Mouse (Mus musculus) kidney, adult 2 months (tissue): ENCODE data around the gene Ldhal6b. TPM values are rescaled to one million over a fixed set of nuclear protein-coding genes. Genes with fewer than 3 reads are reported as not detected.

Experiments used
- DNase-seq: peaks from one replicate; pipeline ENCODE4 v3.0.0; 2021
- H3K27ac ChIP-seq: fragments of 200-500 bp; 2 replicates; pipeline ENCODE4 v1.5.1; 2012; ENCODE audit warnings: low read depth, low read length, control low read depth, inconsistent platforms; ENCODE audit not compliant: insufficient read depth
- H3K27me3 ChIP-seq: fragments of 200-500 bp; replicated peaks from 2 replicates; pipeline ENCODE4 v1.6.1; 2012; ENCODE audit warnings: mild to moderate bottlenecking, moderate library complexity, low read length, inconsistent platforms; ENCODE audit not compliant: control insufficient read depth, insufficient read depth
- H3K36me3 ChIP-seq: fragments of 200-500 bp; 2 replicates; pipeline ENCODE4 v1.6.1; 2012; ENCODE audit warnings: mild to moderate bottlenecking, moderate library complexity, low read length, inconsistent platforms; ENCODE audit not compliant: control insufficient read depth, insufficient read depth
- H3K4me1 ChIP-seq: fragments of 200-500 bp; 2 replicates; pipeline ENCODE4 v1.6.1; 2011; ENCODE audit warnings: low read length; ENCODE audit not compliant: control insufficient read depth, insufficient read depth
- H3K4me3 ChIP-seq: fragments of 200-500 bp; 2 replicates; pipeline ENCODE4 v1.5.1; 2011; ENCODE audit warnings: mild to moderate bottlenecking, low read depth, low read length, control low read depth; ENCODE audit not compliant: insufficient read depth
- CTCF ChIP-seq: fragments of 200-500 bp; conservative IDR thresholded peaks from 2 replicates; pipeline ENCODE4 v1.5.1; 2011; ENCODE audit warnings: low read depth, mild to moderate bottlenecking, control low read depth, low read length, moderate library complexity, mixed read lengths; ENCODE audit not compliant: insufficient read depth, insufficient read length
- POLR2A ChIP-seq: fragments of 200-500 bp; IDR thresholded peaks from one replicate; pipeline ENCODE4 v1.6.1; 2011; ENCODE audit warnings: low read depth, low read length, control low read depth
- WGBS: fragments of 180-500 bp; shearing (Covaris S2); methylation state at CpG from one replicate; pipeline ENCODE4 v1.1.7; 2018; 5-methylcytosine and 5-hydroxymethylcytosine counted together
- polyA plus RNA-seq: library from polyadenylated mRNA; depleted of rRNA; stranded (reverse); fragments of >200 nt; gene quantifications from 2 replicates; pipeline ENCODE4 v1.2.3, GENCODE M21; 2012; rRNA removed

The Ldhal6b gene
- polyA plus RNA-seq, 1 experiment, result 0.27 TPM

DNA sequence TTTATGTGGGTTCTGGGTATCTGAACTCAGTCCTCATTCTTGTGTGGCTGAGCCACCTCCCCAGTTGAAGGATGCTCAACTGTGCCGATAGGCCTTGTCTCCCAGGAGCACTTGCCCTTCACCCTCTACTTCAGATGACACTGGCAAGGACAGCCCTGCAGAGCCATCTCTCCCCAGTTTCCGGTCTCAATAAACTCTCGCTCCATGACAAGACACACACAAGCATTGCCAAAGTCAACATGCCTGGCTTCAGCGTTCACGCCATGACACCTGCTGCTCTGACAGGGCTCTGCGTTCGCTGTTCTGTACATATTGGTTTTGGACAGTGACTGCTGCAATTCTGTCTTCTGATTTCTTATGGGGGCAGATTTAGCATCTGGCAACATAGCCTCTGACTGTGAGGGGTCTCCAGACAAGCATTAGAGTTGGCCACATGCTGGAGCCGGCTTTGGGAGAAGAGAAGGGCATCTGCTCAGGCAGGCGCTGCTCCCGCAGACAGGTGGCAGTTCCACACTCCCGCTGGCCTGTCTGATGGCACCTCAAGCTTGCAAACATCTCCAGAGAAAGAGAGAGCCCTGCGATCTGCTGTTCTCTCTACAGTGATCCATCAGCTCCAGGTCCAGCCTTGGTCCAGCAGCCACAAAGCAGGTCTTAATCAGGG, 31.6 kb downstream of the Ldhal6b start:
- 79% methylated on average over 12 of the region's 12 CpGs for WGBS
- no peaks in the 10 kb centered on the region for H3K27me3 ChIP-seq
- no peaks in the 10 kb centered on the region for H3K4me1 ChIP-seq
- no peak overlapping the region for H3K4me3 ChIP-seq
- H3K27ac ChIP-seq, result no peak overlapping the region
- H3K36me3 ChIP-seq, result no peaks in the 10 kb centered on the region
- TF ChIP-seq CTCF, result no peak
- no peak for TF ChIP-seq POLR2A
- DNase-seq, result no peak

DNA sequence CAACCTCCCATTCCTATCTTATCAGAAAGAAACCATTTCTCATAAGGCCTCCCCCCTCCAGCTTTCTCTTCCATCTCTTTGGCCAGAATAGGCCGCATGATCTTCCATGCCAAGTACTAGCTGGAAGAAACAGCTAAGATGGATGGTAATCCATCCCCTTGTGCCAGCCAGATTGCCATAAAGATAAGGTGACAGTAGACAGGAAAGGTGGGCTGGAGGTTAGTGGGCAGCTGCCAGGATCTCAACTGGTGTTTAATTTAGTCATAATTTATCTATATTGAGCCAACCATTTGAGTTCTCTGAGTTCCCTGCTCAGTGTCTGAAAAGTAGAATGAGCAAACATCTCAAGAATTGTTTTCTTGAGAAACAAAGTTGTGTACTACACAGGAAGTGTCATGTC, 32.9 kb downstream of the Ldhal6b start:
- H3K27ac ChIP-seq, result no peak overlapping the region
- DNase-seq, result no peak
- TF ChIP-seq CTCF, result no peak
- TF ChIP-seq POLR2A, result no peak
- no peaks in the 10 kb centered on the region for H3K36me3 ChIP-seq
- no peaks in the 10 kb centered on the region for H3K27me3 ChIP-seq
- no peak overlapping the region for H3K4me3 ChIP-seq
- 92% methylated on average over 1 of the region's 1 CpGs for WGBS
- no peaks in the 10 kb centered on the region for H3K4me1 ChIP-seq

DNA sequence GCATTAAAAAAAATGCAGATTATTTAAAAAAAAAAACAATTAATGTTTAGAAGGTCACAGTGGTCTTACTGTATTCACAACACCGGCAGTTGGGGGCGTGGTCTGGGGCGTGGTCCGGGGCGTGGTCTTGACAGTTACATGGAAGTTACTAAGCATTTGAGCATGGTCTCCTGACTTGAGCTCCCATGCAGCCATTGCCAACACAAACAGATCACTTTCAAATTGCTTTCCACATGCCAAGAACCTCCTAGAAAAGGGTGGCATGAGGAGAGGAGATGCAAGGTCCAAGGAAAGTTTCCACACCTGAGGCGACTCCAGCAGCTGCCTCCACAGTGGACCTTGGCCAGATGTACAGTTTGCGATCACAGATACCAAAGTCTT, 40.6 kb downstream of the Ldhal6b start:
- WGBS, result 26% methylated on average over 7 of the region's 7 CpGs
- H3K36me3 ChIP-seq, result no peaks in the 10 kb centered on the region
- no peak overlapping the region for H3K27ac ChIP-seq
- peak; percentile 73 for DNase-seq
- no peaks in the 10 kb centered on the region for H3K27me3 ChIP-seq
- no peak overlapping the region for H3K4me3 ChIP-seq
- H3K4me1 ChIP-seq, result no peaks in the 10 kb centered on the region
- no peak for TF ChIP-seq POLR2A
- no peak for TF ChIP-seq CTCF

DNA sequence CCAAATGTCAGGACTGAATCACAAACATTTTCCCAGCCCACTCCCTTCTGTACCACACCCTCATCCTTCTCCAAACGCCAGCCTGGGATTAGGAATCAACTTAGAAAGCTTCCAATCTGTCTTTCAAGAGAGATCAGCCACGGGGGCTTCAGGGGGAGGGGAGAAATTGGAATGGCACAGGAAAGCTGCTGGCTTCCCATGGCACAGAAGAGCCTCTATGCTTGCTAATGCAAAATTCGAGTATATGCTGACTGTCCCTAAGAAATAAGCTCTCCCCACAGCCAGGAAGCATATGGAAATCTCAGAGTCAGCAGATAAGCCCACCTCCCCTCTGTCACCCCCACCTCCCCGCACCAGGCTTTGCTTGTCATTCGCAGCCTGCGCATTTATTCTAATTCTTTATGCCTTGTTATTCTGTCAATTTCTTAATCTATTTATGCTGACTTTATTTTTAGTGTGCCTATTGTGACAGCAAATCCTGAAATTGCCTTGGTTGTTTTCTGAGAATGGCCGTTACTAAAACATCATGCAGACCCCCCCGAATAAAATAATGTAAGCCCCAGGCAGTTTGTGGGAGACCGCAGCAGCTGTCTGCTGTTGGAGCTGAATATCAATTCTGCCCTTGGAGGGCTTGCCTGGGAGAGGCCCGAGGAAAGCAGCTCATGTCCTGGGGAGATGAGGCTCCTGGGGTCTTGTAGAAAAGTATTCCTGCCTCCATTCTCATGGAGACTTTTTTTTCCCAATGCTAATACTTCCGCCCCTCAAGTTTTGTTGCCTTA, 41.2 kb downstream of the Ldhal6b start:
- H3K4me1 ChIP-seq, result no peaks in the 10 kb centered on the region
- DNase-seq, result no peak
- no peak overlapping the region for H3K4me3 ChIP-seq
- no peak overlapping the region for H3K27ac ChIP-seq
- no peaks in the 10 kb centered on the region for H3K27me3 ChIP-seq
- TF ChIP-seq CTCF (no peak), POLR2A (no peak)
- no peaks in the 10 kb centered on the region for H3K36me3 ChIP-seq
- WGBS, result 52% methylated on average over 11 of the region's 11 CpGs

DNA sequence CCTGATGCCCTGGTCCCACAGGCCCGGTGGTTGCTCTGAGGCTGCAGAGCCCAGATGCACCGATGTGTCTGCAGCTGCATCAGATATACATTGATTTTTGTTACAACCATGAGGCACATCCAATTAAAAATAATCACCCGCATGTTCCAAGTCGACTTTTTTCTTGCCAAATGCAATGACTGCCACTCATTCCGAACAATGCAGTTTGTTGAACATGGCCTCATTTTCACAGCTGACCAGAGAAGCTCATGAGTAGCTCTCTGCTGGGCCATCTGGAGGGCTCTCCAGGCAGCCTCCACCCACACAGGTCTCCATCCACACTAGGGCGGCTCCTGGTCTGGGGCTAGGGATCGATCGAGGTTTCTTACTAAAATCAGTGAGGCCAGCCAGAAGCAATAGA, 45.6 kb downstream of the Ldhal6b start:
- Histone ChIP-seq H3K27ac (no peak overlapping the region), H3K27me3 (no peaks in the 10 kb centered on the region), H3K36me3 (no peaks in the 10 kb centered on the region), H3K4me1 (no peaks in the 10 kb centered on the region), H3K4me3 (no peak overlapping the region)
- TF ChIP-seq CTCF (no peak), POLR2A (no peak)
- 89% methylated on average over 8 of the region's 8 CpGs for WGBS
- no peak for DNase-seq

DNA sequence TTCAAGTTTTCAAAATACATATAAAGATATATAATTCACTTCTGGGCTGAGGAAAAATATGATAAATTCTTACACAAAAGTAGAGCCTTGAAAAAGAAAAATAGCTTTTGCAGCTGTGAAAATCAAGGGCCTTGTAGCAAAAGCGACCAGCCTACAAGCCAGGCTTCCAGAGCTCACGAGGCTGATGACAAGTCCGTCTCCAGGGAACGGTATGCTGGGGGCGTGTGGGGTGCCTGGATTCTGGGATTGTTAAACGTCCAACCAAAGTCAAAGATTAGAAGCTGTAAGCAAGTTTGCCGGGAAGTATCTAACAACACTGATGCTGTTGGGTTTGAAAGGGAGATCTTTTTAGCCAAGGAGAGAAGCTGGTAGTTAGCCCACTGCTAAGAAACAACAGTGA, 47.0 kb downstream of the Ldhal6b start:
- 63% methylated on average over 7 of the region's 7 CpGs for WGBS
- DNase-seq, result no peak
- no peak overlapping the region for H3K27ac ChIP-seq
- H3K4me1 ChIP-seq, result no peaks in the 10 kb centered on the region
- H3K27me3 ChIP-seq, result no peaks in the 10 kb centered on the region
- no peak overlapping the region for H3K4me3 ChIP-seq
- H3K36me3 ChIP-seq, result no peaks in the 10 kb centered on the region
- no peak for TF ChIP-seq POLR2A
- TF ChIP-seq CTCF, result no peak

DNA sequence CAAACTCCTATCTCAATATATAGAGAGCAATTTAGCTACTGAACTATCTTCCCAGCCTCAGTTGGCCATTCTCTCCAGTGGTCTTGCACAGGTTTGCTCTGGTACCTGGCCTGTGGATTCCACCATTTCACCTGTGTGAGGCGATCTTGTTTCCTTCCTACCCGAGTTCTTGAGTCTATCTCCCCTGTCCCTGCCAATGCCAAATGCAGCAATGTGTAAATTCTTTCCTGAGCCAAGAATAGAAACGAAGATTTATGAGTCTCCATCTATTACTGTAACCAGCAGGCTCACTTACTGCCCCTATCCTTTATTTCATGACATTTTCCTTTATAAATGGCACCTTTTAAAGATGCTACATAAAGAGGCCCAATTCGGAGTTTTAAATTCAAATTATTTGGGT, 47.5 kb downstream of the Ldhal6b start:
- 65% methylated on average over 4 of the region's 4 CpGs for WGBS
- Histone ChIP-seq H3K36me3 (no peaks in the 10 kb centered on the region), H3K27ac (no peak overlapping the region), H3K4me1 (no peaks in the 10 kb centered on the region), H3K4me3 (no peak overlapping the region), H3K27me3 (no peaks in the 10 kb centered on the region)
- no peak for DNase-seq
- TF ChIP-seq POLR2A (no peak), CTCF (no peak)

Other genes starting within 250 kb of the Ldhal6b start
- 17.3 and 28.2 TPM in 2 replicates for gene Tmem242, start 21.5 kb upstream of the Ldhal6b start, polyA plus RNA-seq
- gene Zdhhc14, start 73.8 kb upstream of the Ldhal6b start, polyA plus RNA-seq, result 2.1 and 2.4 TPM in 2 replicates